Mouse (Mus musculus) stomach, embryonic 16.5 days (tissue): Measurements from ENCODE around the gene Irf1. TPM values are rescaled to one million over a fixed set of nuclear protein-coding genes. Genes with fewer than 3 reads are reported as not detected.

Experiments used
- ATAC-seq: fragments of 200-750 bp; cut with Nextera tagmentation; 2 replicates; pipeline ENCODE4 v1.8.0; 2017; ENCODE audit warnings: moderate number of reproducible peaks, moderate TSS enrichment; ENCODE audit not compliant: insufficient read depth, low FRiP score
- H3K27ac ChIP-seq: fragments of 300-500 bp; sonication (generic); 2 replicates; pipeline ENCODE4 v1.5.1; 2014; ENCODE audit warnings: low read length
- H3K27me3 ChIP-seq: fragments of 300-500 bp; sonication (generic); 2 replicates; pipeline ENCODE4 v1.6.1; 2014; ENCODE audit warnings: low read length, control low read depth, mixed read lengths; ENCODE audit not compliant: control insufficient read depth, insufficient read depth
- H3K36me3 ChIP-seq: fragments of 300-500 bp; sonication (generic); 2 replicates; pipeline ENCODE4 v1.6.1; 2014; ENCODE audit warnings: low read length; ENCODE audit not compliant: control insufficient read depth, insufficient read depth
- H3K4me1 ChIP-seq: fragments of 300-500 bp; sonication (generic); 2 replicates; pipeline ENCODE4 v1.6.1; 2014; ENCODE audit warnings: low read length, control low read depth, mixed read lengths; ENCODE audit not compliant: control insufficient read depth, insufficient read depth
- H3K4me2 ChIP-seq: fragments of 300-500 bp; sonication (generic); 2 replicates; pipeline ENCODE4 v1.6.1; 2014; ENCODE audit warnings: low read depth, low read length, mixed read lengths
- H3K4me3 ChIP-seq: fragments of 300-500 bp; sonication (generic); replicated peaks from 2 replicates; pipeline ENCODE4 v1.5.1; 2014; ENCODE audit warnings: mild to moderate bottlenecking, low read length
- H3K9ac ChIP-seq: fragments of 300-500 bp; sonication (generic); 2 replicates; pipeline ENCODE4 v1.6.1; 2014; ENCODE audit warnings: low read length
- H3K9me3 ChIP-seq: fragments of 300-500 bp; sonication (generic); replicated peaks from 2 replicates; pipeline ENCODE4 v1.6.1; 2016; ENCODE audit warnings: low read length, control low read depth; ENCODE audit not compliant: control insufficient read depth
- WGBS: fragments of 180-500 bp; shearing (Covaris S2); extraction: QIAGEN DNeasy Blood & Tissue Kit; methylation state at CpG from one replicate; pipeline ENCODE4 v1.1.7; 2014; 5-methylcytosine and 5-hydroxymethylcytosine counted together
- polyA plus RNA-seq: library from polyadenylated mRNA; unstranded; fragments of >200 nt; fragmentation: Nextera tagmentation; extraction: Ambion mirVana; gene quantifications from 2 replicates; pipeline ENCODE4 v1.2.1, GENCODE M21; 2015

The Irf1 gene
- 25.8 and 29.4 TPM in 2 replicates for polyA plus RNA-seq

DNA sequence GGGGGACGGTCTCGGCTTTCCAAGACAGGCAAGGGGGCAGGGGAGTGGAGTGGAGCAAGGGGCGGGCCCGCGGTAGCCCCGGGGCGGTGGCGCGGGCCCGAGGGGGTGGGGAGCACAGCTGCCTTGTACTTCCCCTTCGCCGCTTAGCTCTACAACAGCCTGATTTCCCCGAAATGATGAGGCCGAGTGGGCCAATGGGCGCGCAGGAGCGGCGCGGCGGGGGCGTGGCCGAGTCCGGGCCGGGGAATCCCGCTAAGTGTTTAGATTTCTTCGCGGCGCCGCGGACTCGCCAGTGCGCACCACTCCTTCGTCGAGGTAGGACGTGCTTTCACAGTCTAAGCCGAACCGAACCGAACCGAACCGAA lies at the start of gene Irf1:
Gene Irf1, plus strand, starts transcription at position 255 of the 365 bp plus-strand sequence.
- Histone ChIP-seq H3K9ac (peak within 1 kb of the TSS; percentile 86), H3K4me2 (peak within 1 kb of the TSS; percentile 78), H3K27ac (peak within 1 kb of the TSS; percentile 88), H3K4me1 (peaks cover 16% of the 10 kb centered on the region), H3K27me3 (no peaks in the 10 kb centered on the region), H3K9me3 (no peaks in the 10 kb centered on the region), H3K36me3 (no peaks in the 10 kb centered on the region), H3K4me3 (peak within 1 kb of the TSS; percentile 87)
- peak; percentile 94 for ATAC-seq
- WGBS = under 1% methylated on average over 40 of the region's 40 CpGs

DNA sequence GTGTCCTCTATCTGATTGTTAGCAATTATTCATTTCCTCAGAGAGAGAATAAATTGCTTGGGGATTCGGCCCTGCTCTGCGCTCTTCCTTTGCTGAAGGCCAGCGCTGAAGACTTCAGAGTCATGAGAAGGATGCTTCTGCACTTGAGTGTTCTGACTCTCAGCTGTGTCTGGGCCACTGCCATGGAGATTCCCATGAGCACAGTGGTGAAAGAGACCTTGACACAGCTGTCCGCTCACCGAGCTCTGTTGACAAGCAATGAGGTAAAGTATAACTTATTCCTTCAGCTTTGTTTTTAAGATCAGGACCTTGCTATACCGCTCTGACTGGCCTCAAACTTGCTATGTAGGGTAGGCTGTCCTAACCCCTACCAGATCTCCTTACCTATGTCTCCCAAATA lies 49.1 kb upstream of the Irf1 start, which contains the start of gene Il5:
Gene Il5, plus strand, starts transcription at position 80 of the 400 bp plus-strand sequence.
- no peak within 1 kb of the TSS for H3K27ac ChIP-seq
- H3K27me3 ChIP-seq = no peaks in the 10 kb centered on the region
- H3K4me2 ChIP-seq = no peak within 1 kb of the TSS
- no peaks in the 10 kb centered on the region for H3K36me3 ChIP-seq
- 80% methylated on average over 6 of the region's 6 CpGs for WGBS
- H3K9ac ChIP-seq = no peak within 1 kb of the TSS
- H3K9me3 ChIP-seq = no peaks in the 10 kb centered on the region
- no peak for ATAC-seq
- no peak within 1 kb of the TSS for H3K4me3 ChIP-seq
- H3K4me1 ChIP-seq = no peaks in the 10 kb centered on the region

DNA sequence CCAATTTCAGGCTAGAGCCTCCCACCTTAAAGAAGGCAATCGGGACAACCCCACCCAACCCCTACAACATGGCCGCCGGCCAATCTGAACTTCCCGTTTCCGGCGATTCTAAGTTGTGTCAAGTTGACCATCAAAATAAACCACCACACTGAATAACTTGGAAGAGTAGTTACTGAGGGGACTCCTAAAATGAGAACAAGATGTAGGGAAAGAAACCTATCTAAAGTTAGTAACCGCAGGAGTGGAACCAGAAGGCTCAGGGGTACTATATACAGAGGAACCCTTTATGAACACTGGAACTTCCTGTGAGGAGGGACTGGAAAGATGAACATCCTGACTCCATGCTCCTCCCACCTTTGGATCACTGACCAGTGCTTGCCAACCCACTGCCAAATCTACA lies 38.4 kb upstream of the Irf1 start:
- H3K9ac ChIP-seq = no peak overlapping the region
- H3K4me3 ChIP-seq = no peak overlapping the region
- H3K36me3 ChIP-seq = no peaks in the 10 kb centered on the region
- H3K4me2 ChIP-seq = no peak overlapping the region
- H3K27me3 ChIP-seq = no peaks in the 10 kb centered on the region
- H3K9me3 ChIP-seq = no peaks in the 10 kb centered on the region
- no peak overlapping the region for H3K27ac ChIP-seq
- H3K4me1 ChIP-seq = no peaks in the 10 kb centered on the region
- no peak for ATAC-seq
- 95% methylated on average over 7 of the region's 7 CpGs for WGBS

DNA sequence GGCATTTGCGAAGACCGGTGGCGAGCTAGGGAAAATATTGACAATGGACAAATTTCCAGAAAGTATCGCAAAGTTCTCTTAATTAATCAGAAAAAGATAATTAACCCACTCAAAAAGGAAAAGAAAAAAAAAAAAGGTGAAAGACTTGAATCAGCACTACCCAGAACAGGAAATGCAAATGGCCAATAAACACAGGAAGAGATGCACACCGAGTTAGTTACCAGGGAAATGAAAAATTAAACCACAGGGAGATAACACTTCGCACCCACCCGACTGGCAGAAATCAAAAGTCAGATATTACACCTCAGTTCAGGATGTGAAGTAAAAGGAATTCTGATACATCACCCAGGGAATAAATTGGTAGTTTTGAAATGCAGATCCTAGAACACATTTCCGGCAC lies 37.6 kb upstream of the Irf1 start:
- 82% methylated on average over 8 of the region's 8 CpGs for WGBS
- no peaks in the 10 kb centered on the region for H3K9me3 ChIP-seq
- no peak overlapping the region for H3K4me3 ChIP-seq
- H3K27me3 ChIP-seq = no peaks in the 10 kb centered on the region
- H3K4me2 ChIP-seq = no peak overlapping the region
- ATAC-seq = no peak
- H3K27ac ChIP-seq = no peak overlapping the region
- H3K9ac ChIP-seq = no peak overlapping the region
- H3K4me1 ChIP-seq = no peaks in the 10 kb centered on the region
- no peaks in the 10 kb centered on the region for H3K36me3 ChIP-seq

DNA sequence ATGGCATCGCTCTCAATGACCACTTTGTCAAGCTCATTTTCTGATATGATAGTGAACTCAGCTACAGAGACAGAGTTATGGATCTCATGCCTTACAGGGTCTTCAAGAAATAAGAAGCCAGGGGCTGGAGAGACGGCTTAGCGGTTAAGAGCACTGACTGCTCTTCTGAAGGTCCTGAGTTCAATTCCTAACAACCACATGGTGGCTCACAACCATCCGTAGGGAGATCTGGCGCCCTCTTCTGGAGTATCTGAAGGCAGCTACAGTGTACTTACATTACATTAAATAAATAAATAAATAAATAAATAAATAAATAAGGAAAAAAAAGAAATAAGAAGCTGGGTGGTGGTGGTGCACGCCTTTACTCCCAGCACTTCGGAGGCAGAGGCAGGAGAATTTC lies 36.0 kb upstream of the Irf1 start:
- ATAC-seq = no peak
- H3K4me2 ChIP-seq = no peak overlapping the region
- no peak overlapping the region for H3K27ac ChIP-seq
- H3K27me3 ChIP-seq = no peaks in the 10 kb centered on the region
- no peaks in the 10 kb centered on the region for H3K36me3 ChIP-seq
- 81% methylated on average over 7 of the region's 7 CpGs for WGBS
- H3K4me1 ChIP-seq = no peaks in the 10 kb centered on the region
- H3K4me3 ChIP-seq = no peak overlapping the region
- H3K9me3 ChIP-seq = no peaks in the 10 kb centered on the region
- no peak overlapping the region for H3K9ac ChIP-seq

DNA sequence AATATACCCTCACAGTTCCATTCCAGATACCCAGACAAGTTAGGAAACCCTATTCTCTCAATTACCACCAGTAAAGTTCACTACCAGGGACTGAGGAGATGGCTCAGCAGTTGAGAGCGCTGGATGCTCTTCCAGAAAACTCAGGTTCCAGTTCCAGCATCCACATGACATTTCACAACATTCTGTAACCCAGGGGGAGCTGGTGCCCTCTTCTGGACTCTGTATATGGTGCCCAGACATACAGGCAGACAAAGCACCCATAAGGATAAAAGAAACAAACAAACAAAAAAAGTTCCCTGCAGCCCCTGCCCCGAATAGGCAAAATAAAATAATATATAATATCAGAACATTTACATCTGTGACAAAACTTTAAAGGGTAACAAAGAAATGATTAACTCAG lies 35.4 kb upstream of the Irf1 start:
- 78% methylated on average over 2 of the region's 2 CpGs for WGBS
- Histone ChIP-seq H3K27ac (no peak overlapping the region), H3K4me2 (no peak overlapping the region), H3K9me3 (no peaks in the 10 kb centered on the region), H3K4me3 (no peak overlapping the region), H3K27me3 (no peaks in the 10 kb centered on the region), H3K4me1 (no peaks in the 10 kb centered on the region), H3K9ac (no peak overlapping the region), H3K36me3 (no peaks in the 10 kb centered on the region)
- ATAC-seq = no peak

DNA sequence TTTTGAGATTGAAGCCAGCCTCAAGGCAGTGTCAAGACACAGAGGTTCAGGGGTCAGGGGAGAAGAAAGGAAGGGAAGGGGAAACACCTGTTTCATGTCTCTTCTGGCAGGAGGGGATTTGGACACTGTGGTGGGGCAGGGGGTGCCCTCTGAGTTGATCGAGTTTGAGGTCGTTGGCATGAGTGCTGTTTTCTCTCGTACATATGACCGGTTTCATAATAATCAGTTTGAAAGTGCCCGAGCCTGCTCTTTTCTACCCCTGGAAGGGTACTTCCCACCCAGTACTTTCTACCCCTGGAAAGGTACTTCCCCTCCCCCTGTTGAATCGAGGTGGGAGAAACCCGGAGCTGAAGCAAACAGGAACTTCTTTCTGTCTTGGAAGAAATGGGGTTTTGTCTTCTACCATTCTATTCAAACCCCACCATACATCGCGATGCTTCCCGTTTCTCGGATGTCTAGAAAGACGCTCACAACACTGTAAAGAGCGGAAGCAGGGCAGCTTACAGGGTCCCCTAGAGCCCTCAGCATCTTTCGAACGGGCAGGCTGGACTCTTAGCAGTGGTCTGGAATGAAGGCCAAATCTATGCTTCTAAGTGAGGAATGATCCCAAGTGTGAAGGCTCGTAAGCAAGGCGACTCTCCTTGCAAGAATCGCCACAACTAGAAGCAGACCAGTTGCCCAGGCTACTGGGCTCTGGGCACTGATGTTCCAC lies 34.7 kb upstream of the Irf1 start:
- Histone ChIP-seq H3K9ac (no peak overlapping the region), H3K4me2 (0 out of 2 replicates have a peak overlapping the region, but pooled peaks have one; percentile 47), H3K4me3 (no peak overlapping the region), H3K27ac (no peak overlapping the region), H3K36me3 (no peaks in the 10 kb centered on the region), H3K9me3 (no peaks in the 10 kb centered on the region), H3K4me1 (no peaks in the 10 kb centered on the region), H3K27me3 (no peaks in the 10 kb centered on the region)
- no peak for ATAC-seq
- 64% methylated on average over 18 of the region's 18 CpGs for WGBS

DNA sequence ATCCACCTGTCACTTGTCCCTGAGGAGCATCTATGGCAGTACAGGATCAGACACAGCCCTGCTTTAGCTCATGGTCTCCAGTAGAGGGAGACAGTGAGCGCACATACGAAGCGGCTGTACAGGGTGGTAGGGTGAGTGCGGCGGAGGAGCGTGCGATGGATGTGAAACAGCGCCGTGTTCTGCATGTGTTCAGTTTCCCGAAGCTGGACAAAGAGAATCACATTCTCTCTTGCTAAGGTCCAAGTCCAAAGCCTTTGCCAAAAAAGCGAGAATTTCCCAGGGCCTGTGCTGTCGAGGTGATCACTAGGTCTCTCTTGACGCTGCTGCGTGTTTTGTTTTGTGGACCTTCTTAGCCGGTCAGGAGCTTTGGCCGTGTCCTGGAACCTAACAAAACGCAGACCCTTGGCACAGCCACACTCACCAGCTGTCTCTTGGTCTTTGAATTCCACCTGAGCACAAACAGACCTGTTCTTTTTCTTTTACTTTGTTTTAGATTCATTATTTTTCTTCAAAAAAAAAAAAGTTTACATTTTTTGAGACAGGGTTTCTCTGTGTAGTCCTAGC lies 34.0 kb upstream of the Irf1 start:
- 22% methylated on average over 17 of the region's 17 CpGs for WGBS
- Histone ChIP-seq H3K4me2 (peak overlapping the region; percentile 47), H3K9me3 (no peaks in the 10 kb centered on the region), H3K9ac (0 out of 2 replicates have a peak overlapping the region, but pooled peaks have one; percentile 23), H3K36me3 (no peaks in the 10 kb centered on the region), H3K4me1 (no peaks in the 10 kb centered on the region), H3K4me3 (peak overlapping the region; percentile 24), H3K27me3 (no peaks in the 10 kb centered on the region), H3K27ac (no peak overlapping the region)
- ATAC-seq = peak; percentile 82; the same call in 1 of the 2 replicates

DNA sequence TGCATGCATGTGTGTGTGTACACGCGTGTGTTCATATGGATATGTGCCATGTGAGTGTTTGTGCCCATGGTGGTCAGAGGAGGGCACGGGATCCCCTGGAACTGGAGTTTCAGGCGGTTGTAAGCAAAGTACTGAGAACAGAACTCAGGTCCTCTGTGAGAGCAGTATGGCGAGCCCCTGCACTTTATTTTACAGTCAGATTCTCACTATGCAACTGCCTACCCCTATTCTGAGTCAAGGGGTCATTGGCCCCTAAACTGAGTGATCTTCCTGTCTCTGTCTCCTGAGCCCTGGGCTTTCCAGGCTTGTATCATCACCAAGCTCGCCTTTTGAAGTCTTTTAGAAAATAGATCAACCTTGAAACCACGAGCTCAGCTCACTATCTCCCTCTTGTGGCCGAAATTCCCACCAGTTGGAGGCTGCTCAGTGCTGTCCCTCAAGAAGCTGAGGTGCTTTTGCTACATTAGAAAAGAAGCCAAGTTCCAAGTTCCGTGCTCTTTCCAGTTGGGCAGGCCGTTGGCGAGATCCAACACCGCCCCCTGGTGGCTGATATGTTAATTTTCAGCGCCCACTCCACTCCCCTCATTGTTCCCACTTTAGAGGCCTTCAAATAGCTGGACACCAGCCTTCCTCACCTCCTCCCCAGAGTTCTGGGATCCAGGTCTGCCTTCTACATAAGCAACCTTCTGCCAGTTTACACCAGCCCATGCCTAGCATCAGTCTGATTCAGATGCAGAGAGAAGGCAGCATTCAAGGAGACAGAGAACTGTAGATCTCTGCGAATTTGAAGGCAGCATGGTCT lies 32.8 kb upstream of the Irf1 start:
- no peak overlapping the region for H3K9ac ChIP-seq
- no peak overlapping the region for H3K27ac ChIP-seq
- WGBS = 52% methylated on average over 14 of the region's 14 CpGs
- no peak overlapping the region for H3K4me2 ChIP-seq
- H3K9me3 ChIP-seq = no peaks in the 10 kb centered on the region
- no peaks in the 10 kb centered on the region for H3K27me3 ChIP-seq
- no peaks in the 10 kb centered on the region for H3K4me1 ChIP-seq
- ATAC-seq = peak; percentile 73
- H3K36me3 ChIP-seq = no peaks in the 10 kb centered on the region
- H3K4me3 ChIP-seq = no peak overlapping the region
